In the genomic region with DNA sequence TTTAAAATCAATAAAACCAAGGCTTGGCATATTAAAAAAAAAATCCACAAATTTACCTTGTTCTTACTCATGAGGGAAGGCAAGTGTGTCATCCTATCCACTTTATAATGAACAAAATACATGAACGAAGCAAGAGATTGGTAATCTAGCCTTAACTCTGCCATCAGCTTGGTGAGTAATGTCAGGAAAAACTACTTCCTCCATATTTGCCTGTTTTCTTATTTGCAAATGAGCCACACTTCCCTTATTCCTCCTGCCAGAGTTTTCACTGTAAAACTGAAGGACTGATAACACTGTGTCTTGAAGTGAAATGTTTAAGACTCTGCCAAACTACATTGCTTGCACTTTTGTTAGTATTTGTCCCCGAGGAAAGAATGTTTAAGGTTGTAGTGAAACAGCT, we compare ENCODE assay signal across 30 mouse cellular contexts.
"Had no signal": no experiment of that assay in that cellular context is flagged by ENCODE, and none has a peak within 500 bp of the region (broad histone marks: within the 10 kb centered on the region; RNA-seq: fewer than 3 reads in every experiment).

No protein-coding gene starts in this region.

- DNase-seq: left cerebral cortex, postnatal 4 days; liver; liver, embryonic 13.5 days; liver, postnatal 0 days; lung, adult 18-20 months; lung, adult 2 months; lung, embryonic 14.5 days; lung, postnatal 10 days; lung, postnatal 14 days; lung, postnatal 36 days; lung, postnatal 4 days had no signal

- H3K9me3 ChIP-seq: limb, embryonic 10.5 days; limb, embryonic 12.5 days; limb, embryonic 13.5 days; limb, embryonic 15.5 days; liver, embryonic 12.5 days; liver, embryonic 13.5 days; liver, embryonic 15.5 days; lung, embryonic 15.5 days; megakaryocyte, embryonic 14.5 days; midbrain, embryonic 10.5 days; midbrain, embryonic 12.5 days; midbrain, embryonic 13.5 days; midbrain, embryonic 15.5 days; neural tube, embryonic 12.5 days had no signal

- H3K4me3 ChIP-seq: limb, embryonic 10.5 days; limb, embryonic 12.5 days; limb, embryonic 13.5 days; limb, embryonic 15.5 days; liver, embryonic 12.5 days; liver, embryonic 13.5 days; liver, embryonic 15.5 days; lung, embryonic 15.5 days; megakaryocyte, embryonic 14.5 days; midbrain, embryonic 10.5 days; midbrain, embryonic 12.5 days; midbrain, embryonic 13.5 days; midbrain, embryonic 15.5 days; myocyte; neural tube, embryonic 12.5 days had no signal

- H3K4me1 ChIP-seq: limb, embryonic 10.5 days; limb, embryonic 12.5 days; limb, embryonic 13.5 days; limb, embryonic 15.5 days; liver, embryonic 12.5 days; liver, embryonic 13.5 days; liver, embryonic 15.5 days; lung, embryonic 15.5 days; megakaryocyte, embryonic 14.5 days; midbrain, embryonic 12.5 days; neural tube, embryonic 12.5 days had no signal

- ATAC-seq: liver, embryonic 12.5 days; liver, postnatal 0 days; lung, postnatal 0 days had no signal

- H3K9ac ChIP-seq: limb, embryonic 12.5 days; limb, embryonic 13.5 days; limb, embryonic 15.5 days; liver, embryonic 12.5 days; liver, embryonic 13.5 days; liver, embryonic 14.5 days; liver, embryonic 15.5 days; liver, postnatal 0 days; lung, embryonic 14.5 days; lung, embryonic 15.5 days; midbrain, embryonic 12.5 days; midbrain, embryonic 13.5 days; midbrain, embryonic 15.5 days; neural tube, embryonic 12.5 days had no signal

- H3K27me3 ChIP-seq: limb, embryonic 12.5 days; limb, embryonic 13.5 days; limb, embryonic 15.5 days; liver, embryonic 12.5 days; liver, embryonic 13.5 days; liver, embryonic 15.5 days; lung, embryonic 15.5 days; megakaryocyte, embryonic 14.5 days; midbrain, embryonic 12.5 days; midbrain, embryonic 13.5 days; midbrain, embryonic 15.5 days; neural tube, embryonic 12.5 days had no signal

- H3K27ac ChIP-seq: limb, embryonic 10.5 days; limb, embryonic 12.5 days; limb, embryonic 13.5 days; limb, embryonic 15.5 days; liver, embryonic 12.5 days; liver, embryonic 13.5 days; liver, embryonic 14.5 days; liver, embryonic 15.5 days; lung, embryonic 15.5 days; macrophage; midbrain, embryonic 10.5 days; midbrain, embryonic 12.5 days; neural tube, embryonic 12.5 days had no signal

- H3K36me3 ChIP-seq: limb, embryonic 10.5 days; limb, embryonic 12.5 days; limb, embryonic 13.5 days; limb, embryonic 15.5 days; liver, embryonic 12.5 days; liver, embryonic 13.5 days; liver, embryonic 15.5 days; lung, embryonic 15.5 days; midbrain, embryonic 10.5 days; midbrain, embryonic 12.5 days; midbrain, embryonic 13.5 days; midbrain, embryonic 15.5 days; neural tube, embryonic 12.5 days had no signal

- H3K4me2 ChIP-seq: limb, embryonic 12.5 days; limb, embryonic 13.5 days; limb, embryonic 15.5 days; liver, embryonic 11.5 days; liver, embryonic 12.5 days; liver, embryonic 13.5 days; liver, embryonic 15.5 days; lung, embryonic 14.5 days; lung, embryonic 15.5 days; midbrain, embryonic 11.5 days; midbrain, embryonic 12.5 days; midbrain, embryonic 13.5 days; midbrain, embryonic 15.5 days; neural tube, embryonic 12.5 days had no signal
